Mouse (Mus musculus): Measurements from ENCODE around the gene Clrn2. TPM values are rescaled to one million over a fixed set of nuclear protein-coding genes. Genes with fewer than 3 reads are reported as not detected.
"Not testable (repeated sequence)": the region's sequence is repeated elsewhere in the genome, so short reads cannot be mapped to it uniquely, and the experiment has no call there.

Gene Clrn2
- 1 to 10 TPM in 1 of 2 experiments, under 1 TPM in 1; 0.98 to 1.1 TPM for total RNA-seq (2021)
- long read RNA-seq, experiment 1, result 0 reads
- long read RNA-seq, experiment 2, result 0 reads

GRCm38 (mm10) chr5:45453451-45453850 is at the start of gene Clrn2:
Gene Clrn2 (plus strand): TSS chr5:45453751.
- DNase-seq (ENCODE audit: low spot score in 2 of 2), result no peak

DNA sequence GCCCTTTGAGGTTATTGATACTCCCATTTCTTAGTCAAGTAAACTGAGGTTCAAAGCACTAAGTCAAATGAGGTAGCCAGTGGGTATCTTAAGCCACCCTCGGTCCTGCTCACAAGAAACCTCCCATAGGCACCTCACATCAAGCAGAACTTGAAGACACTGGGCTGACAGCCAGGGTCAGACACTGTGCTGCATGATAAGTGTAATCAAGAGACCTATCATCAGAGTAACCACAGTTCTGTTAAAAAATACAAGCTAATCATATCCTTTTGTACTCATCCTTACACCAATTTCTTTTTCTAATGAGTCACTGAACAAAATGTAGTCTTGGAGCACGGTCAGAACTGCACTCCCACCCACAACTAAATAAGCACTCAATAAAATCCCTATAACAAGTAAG is 47.4 kb upstream of the Clrn2 start:
- no peak for DNase-seq (ENCODE audit: low spot score in 2 of 2)

- no peak for DNase-seq (ENCODE audit: low spot score in 2 of 2)
Observed at GRCm38 (mm10) chr5:45416478-45416877, 37.1 kb upstream of the Clrn2 start.

- DNase-seq (ENCODE audit: low spot score in 2 of 2), result no peak
Observed at GRCm38 (mm10) chr5:45417859-45418443, 35.6 kb upstream of the Clrn2 start.

GRCm38 (mm10) chr5:45419841-45420638 is 33.5 kb upstream of the Clrn2 start:
- DNase-seq (ENCODE audit: low spot score in 2 of 2), result no peak

DNA sequence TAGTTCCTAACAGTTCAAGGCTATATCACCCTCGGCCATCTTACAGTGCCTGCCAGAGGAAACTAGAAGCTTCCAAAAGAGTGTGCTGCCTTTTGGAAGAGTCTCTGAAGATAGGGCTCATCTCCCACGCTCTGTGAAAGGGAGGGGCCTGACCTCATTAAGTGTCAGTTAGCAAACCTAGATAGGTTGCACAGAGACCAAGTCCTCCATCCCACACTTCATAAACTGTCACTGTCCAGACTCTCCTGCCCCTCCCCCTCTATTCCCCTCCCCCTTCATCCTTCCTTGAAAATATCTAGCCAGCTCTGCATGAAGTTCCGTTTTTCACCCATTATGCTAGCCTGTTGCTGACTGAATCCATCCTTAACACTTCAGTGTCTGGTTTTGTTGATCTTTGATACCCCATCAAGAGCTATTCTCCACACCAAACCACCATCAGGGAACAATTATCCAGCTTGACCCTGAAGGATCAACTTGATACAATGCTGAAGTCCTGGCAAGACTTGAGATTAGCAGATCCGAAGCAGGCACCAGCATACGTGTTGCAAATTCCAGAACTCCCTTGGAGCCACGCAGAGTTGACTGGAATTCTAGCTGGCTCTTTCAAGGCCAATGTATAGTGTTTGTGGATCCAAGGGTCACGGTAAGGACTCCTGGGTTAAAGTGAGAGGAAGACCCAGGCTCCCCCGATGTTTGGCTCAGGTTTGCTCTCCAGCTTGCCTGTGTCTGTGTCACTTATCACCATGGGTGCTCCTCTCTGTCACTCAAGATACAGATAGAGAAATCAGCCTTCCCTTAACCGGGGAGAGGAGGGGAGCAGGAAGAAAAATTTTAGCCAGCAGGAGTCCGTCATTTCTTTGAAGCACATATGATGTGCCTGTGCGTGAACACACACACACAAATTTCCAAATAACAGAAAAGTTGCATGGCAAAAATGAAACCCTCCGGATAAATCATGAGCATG is 31.4 kb upstream of the Clrn2 start:
- DNase-seq (ENCODE audit: low spot score in 2 of 2), result no peak

DNA sequence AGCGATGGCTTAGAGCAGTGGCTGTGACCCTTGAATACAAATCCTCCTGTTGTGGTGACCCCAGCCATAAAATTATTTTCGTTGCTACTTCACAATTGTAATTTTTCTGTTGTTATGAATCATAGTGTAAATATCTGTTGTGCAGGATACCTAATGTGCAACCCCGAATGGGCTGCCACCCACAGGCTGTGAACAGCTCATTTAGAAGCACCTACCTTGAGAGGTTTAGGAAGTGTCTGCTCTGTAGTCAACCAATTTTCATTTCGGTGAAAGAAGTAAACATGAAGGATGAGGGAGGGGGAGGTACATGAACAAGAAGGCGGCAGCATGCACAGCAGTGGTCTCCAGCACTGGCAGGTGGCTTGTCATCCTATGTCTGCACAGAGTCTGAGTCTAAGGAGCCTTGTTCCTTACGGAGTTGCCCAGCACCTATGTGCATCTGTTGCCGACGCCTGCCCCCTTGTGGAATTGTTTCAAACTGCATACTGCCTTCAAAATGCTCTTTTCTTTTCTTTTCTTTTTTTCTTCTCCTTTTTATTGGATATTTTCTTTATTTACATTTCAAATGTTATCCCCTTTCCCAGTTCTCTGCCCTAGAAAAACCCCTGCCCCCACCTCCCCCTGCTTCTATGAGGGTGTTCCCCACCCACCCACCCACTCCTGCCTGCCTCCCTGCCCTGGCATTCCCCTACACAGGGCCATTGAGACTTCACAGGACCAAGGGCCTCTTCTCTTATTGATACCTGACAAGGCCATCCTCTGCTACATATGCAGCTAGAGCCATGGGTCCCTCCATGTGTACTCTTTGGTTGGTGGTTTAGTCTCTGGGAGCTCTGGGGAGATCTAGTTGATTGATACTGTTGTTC is 29.3 kb upstream of the Clrn2 start:
- peak; percentile 72 to 75 for DNase-seq (ENCODE audit: low spot score in 2 of 2)

- not testable (repeated sequence) for DNase-seq (ENCODE audit: low spot score in 2 of 2)
Observed at GRCm38 (mm10) chr5:45425771-45426170, 27.8 kb upstream of the Clrn2 start.

- DNase-seq (ENCODE audit: low spot score in 2 of 2), result no peak
Observed at GRCm38 (mm10) chr5:45426416-45427034, 27.0 kb upstream of the Clrn2 start.

GRCm38 (mm10) chr5:45427891-45428290 is 25.7 kb upstream of the Clrn2 start:
- no peak for DNase-seq (ENCODE audit: low spot score in 2 of 2)

DNA sequence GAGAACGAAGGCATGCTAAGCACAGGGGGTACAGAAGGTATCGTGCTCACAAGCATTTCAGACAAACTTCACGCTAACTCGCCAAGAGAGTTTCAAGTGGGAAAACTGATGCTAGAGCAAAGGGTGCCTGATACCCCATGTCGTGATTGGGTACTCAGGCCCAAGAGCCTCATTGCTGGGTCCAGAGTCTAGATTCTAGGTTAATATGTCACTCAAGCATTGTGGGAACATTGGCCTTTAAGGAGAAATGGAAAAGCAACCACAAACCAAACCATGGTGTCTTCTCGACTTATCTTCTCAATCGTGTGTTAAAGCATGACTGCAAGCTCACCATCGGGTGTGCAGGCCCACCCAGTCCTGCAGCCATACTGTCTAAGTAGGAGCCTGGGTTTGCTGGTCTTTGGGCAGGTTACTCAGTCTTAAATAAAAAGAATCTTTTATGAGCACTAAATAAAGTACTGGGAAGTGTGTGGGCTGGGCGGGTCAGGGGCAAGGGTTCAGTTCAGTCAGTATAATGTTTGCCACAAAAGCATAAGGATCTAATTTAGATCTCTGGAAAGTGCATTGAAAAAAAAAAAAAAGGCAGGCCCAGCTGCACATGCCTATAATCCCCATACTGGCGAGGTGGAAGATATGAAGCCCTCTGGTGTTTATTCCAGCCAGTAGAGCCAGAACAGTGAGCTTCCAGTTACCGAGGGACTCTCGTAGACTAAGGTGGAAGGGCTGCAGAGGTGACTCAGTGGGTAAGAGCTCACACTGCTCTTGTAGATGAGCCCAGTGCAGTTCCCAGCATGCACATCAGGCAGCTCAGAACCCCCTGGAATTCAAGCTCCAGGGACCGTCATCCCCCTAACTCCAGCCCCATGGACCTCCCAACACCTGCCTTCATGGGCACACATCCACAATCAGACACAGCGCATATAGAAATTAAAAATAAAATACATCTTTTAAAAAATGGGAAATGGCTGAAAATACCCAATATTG is 17.3 kb upstream of the Clrn2 start:
- no peak for DNase-seq (ENCODE audit: low spot score in 2 of 2)

DNA sequence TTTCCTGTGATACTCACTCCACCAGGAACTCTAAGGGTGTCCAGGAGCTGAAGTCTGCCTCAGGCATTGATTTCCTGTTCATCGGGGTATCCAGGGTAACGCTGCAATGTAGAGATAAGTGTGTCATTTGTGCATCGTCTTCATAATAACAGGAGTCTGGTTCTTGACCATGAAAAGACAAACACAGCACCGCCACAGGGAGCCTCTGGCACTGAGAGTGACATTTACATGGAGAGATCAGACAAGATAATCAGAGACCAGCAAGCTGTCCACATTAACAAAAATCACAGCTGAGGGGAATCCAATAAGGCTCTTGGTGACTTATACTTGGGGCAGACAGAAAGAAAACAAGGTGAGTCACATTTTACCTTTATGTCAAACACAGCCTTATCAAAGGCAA is 15.7 kb upstream of the Clrn2 start:
- DNase-seq (ENCODE audit: low spot score in 2 of 2), result no peak

DNA sequence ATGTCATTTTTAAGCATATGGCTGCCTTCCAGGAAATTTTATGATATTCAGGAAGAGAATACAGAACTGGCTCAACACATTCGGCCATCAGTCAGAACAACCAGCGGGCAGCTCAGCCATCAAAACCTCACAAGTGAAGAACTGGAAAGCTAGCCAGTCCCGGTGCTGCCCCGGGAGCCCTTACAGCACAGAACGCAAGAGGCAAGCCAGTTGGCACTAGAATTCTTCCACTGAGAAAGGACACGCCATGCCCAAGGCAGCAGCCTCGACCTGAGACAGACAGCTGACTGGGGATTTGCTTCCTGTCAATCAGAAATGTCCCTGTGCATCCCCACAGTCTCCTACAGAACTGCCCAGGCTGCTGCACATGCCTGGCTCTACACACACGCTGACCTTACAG is 15.2 kb upstream of the Clrn2 start:
- no peak for DNase-seq (ENCODE audit: low spot score in 2 of 2)

DNA sequence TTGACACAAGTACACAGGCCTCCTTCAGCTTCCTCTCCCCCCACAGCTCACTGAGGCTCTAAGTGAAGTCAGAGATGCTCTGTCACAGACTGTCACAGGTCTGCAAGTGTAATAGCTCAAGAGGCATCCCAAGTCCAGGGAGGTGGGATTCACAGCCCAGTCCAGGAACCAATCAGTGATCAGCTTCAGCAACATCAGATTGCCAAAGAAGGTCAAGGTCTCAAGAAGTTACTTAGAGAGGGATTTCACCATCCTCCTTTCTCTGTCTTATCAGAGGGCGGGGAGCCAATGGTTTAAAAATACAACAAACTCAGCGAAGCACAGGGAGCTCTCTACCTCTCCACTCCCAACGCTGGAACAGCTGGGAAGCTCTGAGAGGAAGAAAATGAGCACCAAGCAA is 12.4 kb upstream of the Clrn2 start:
- no peak for DNase-seq (ENCODE audit: low spot score in 2 of 2)

GRCm38 (mm10) chr5:45441745-45442144 is 11.8 kb upstream of the Clrn2 start:
- DNase-seq (ENCODE audit: low spot score in 2 of 2), result no peak

- no peak for DNase-seq (ENCODE audit: low spot score in 2 of 2)
Observed at GRCm38 (mm10) chr5:45444130-45444832, 9.3 kb upstream of the Clrn2 start.

DNA sequence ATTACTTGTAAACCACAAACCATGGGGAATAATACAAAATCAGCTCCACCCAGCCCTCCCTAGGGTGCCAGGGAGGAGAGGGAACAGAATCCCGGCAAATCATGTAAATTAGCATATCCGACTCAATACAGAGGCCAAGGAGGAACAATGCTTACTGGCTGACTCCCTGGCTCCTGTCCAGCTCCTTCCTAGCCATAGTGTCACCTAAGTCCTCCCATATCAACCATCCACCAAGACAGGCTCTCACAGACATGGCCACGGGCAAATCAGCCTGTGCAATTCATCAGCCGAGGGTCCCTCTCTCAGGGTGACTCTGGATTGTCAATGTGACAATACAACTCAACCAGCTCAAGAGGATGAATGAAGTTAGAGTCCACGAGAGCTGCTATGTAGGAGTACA is 4.9 kb upstream of the Clrn2 start:
- no peak for DNase-seq (ENCODE audit: low spot score in 2 of 2)

GRCm38 (mm10) chr5:45449206-45449605 is 4.3 kb upstream of the Clrn2 start:
- DNase-seq (ENCODE audit: low spot score in 2 of 2), result no peak

Measured in left cerebral cortex, adult 18-20 months (tissue).